Mouse (Mus musculus): ENCODE data around the gene Acp2. TPM values are rescaled to one million over a fixed set of nuclear protein-coding genes. Genes with fewer than 3 reads are reported as not detected.

Acp2 gene
- polyA plus RNA-seq, 1 experiment from 2014 or later: 28.3 TPM

Other genes with a start within 250 kb of the Acp2 start
- gene Rapsn, start 167.3 kb upstream of the Acp2 start, polyA plus RNA-seq (2016; fragmentation: Nextera tagmentation; extraction: Ambion mirVana): 1.7 and 2.0 TPM in 2 replicates
- 363 TPM in 2 replicates for gene Psmc3, start 148.9 kb upstream of the Acp2 start, polyA plus RNA-seq (2016; fragmentation: Nextera tagmentation; extraction: Ambion mirVana)
- 20.5 and 26.3 TPM in 2 replicates for gene Slc39a13, start 132.5 kb upstream of the Acp2 start, polyA plus RNA-seq (2016; fragmentation: Nextera tagmentation; extraction: Ambion mirVana)
- gene Spi1, start 120.5 kb upstream of the Acp2 start, polyA plus RNA-seq (2016; fragmentation: Nextera tagmentation; extraction: Ambion mirVana): 3.6 and 5.6 TPM in 2 replicates
- gene Mybpc3, start 84.7 kb upstream of the Acp2 start, polyA plus RNA-seq (2016; fragmentation: Nextera tagmentation; extraction: Ambion mirVana): 0.02 TPM in 1 of 2 replicates, not detected in the other
- gene Madd, start 19.0 kb upstream of the Acp2 start, polyA plus RNA-seq (2016; fragmentation: Nextera tagmentation; extraction: Ambion mirVana): 16.9 and 21.2 TPM in 2 replicates
- gene Nr1h3, start 51 bp upstream of the Acp2 start, polyA plus RNA-seq (2016; fragmentation: Nextera tagmentation; extraction: Ambion mirVana): 2.3 and 3.1 TPM in 2 replicates
- gene Ddb2, start 34.1 kb downstream of the Acp2 start, polyA plus RNA-seq (2016; fragmentation: Nextera tagmentation; extraction: Ambion mirVana): 7.9 and 9.4 TPM in 2 replicates
- gene Pacsin3, start 53.1 kb downstream of the Acp2 start, polyA plus RNA-seq (2016; fragmentation: Nextera tagmentation; extraction: Ambion mirVana): 38.9 and 40.5 TPM in 2 replicates
- gene Arfgap2, start 62.1 kb downstream of the Acp2 start, polyA plus RNA-seq (2016; fragmentation: Nextera tagmentation; extraction: Ambion mirVana): 99.0 and 104 TPM in 2 replicates
- gene 1110051M20Rik, start 241.8 kb downstream of the Acp2 start, polyA plus RNA-seq (2016; fragmentation: Nextera tagmentation; extraction: Ambion mirVana): 87.1 and 98.5 TPM in 2 replicates